Mouse (Mus musculus): Measurements from ENCODE around the gene Fkbpl.

The Fkbpl gene

DNA sequence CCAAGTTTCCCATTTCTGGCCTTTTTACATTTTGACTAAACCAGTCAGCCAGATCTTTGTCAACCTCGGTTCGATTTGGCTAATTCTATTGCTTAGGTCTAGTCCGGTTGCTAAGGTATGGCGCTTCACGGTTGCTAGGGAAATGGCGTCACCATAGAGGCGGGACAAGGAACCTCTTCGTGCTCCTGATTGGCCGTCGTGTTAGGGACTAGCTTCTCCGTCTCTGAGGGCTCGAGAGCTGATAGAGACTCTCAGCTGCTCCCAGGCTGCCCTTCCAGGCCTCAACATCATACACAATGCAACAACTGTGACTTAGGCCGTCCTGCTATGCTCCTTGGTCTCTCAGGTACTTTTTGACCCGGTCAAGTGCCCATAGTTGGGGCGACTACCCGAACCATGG is at the start of gene Fkbpl:
Fkbpl (plus strand) TSS at position 157 of the 400 bp plus-strand sequence.
- Histone ChIP-seq H3K36me3 (ENCODE audit: control insufficient read depth, insufficient read depth, low read length, poor library complexity, severe bottlenecking) (no peaks in the 10 kb centered on the region), H3K27me3 (ENCODE audit: control insufficient read depth, insufficient read depth, low read length, poor library complexity, severe bottlenecking) (no peaks in the 10 kb centered on the region)
- DNase-seq (ENCODE audit: low read depth, low spot score), result peak; percentile 97

DNA sequence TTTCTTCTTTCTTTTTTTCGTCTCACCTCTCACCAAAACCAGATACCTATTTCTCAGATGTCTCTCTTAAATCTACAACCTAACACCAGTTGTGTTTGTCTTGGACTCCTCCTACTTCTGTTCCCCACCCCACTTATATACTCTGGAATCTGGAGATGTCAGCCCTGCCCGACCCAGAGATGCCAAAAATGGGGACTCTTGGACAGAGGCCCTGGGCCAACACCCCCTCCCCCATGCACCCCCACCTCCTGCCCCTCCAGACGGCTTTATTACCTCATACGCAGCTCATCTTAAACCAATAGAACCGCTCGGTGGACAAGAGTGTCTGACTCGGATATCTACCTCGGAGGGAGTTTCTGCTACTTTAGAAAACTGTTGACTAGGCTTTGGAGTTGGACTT is 48.5 kb upstream of the Fkbpl start:
- Histone ChIP-seq H3K36me3 (ENCODE audit: control insufficient read depth, insufficient read depth, low read length, poor library complexity, severe bottlenecking) (peaks cover 13% of the 10 kb centered on the region), H3K27me3 (ENCODE audit: control insufficient read depth, insufficient read depth, low read length, poor library complexity, severe bottlenecking) (0 out of 2 replicates have a peak, but pooled peaks cover 2% of the 10 kb centered on the region)
- no peak for DNase-seq (ENCODE audit: low read depth, low spot score)

DNA sequence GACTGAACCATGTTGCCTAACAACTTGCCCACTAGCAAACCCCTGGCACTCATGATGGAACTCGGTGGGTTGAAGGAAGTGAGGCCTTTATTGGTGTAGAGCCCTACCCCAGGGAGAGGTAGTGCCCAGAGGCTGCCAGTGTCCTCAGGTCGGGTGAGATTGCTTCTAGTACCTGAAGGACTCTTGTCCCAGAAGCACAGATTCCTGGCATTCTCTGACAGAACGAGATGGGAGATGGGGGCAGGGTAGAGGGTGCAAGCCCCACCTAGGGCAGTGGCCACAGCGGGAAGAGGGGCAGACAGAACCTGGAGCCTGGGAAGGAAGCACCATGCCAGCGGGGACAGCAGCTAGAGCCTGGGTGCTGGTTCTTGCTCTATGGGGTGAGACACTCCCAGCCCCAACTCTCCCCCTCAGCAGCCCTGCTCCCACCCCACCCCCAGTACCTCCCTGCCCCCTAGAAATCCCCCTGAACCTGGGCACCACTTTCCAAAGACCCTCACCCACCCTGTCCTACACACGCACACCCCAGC is 46.9 kb upstream of the Fkbpl start, which contains the start of gene Ager:
Ager (plus strand) TSS at position 297 of the 530 bp plus-strand sequence.
- Histone ChIP-seq H3K27me3 (ENCODE audit: control insufficient read depth, insufficient read depth, low read length, poor library complexity, severe bottlenecking) (no peaks in the 10 kb centered on the region), H3K36me3 (ENCODE audit: control insufficient read depth, insufficient read depth, low read length, poor library complexity, severe bottlenecking) (peaks cover 13% of the 10 kb centered on the region; the same call in 1 of the 2 replicates)
- DNase-seq (ENCODE audit: low read depth, low spot score), result no peak

DNA sequence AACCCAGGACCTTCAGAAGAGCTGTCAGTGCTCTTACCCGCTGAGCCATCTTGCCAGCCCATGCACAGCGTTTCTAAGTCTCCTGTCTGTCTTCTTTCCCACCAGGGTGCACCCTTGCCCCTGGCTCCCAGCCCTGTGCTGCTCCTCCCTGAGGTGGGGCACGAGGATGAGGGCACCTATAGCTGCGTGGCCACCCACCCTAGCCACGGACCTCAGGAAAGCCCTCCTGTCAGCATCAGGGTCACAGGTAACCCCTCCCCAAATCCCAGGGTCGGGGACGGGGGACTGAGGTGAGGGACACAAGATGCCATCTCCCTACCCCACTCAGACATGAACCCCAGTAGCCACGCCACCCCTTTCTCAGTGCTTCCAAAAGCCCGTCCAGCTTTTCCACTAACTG is 44.7 kb upstream of the Fkbpl start:
- H3K36me3 ChIP-seq (ENCODE audit: control insufficient read depth, insufficient read depth, low read length, poor library complexity, severe bottlenecking), result peaks cover 9% of the 10 kb centered on the region; the same call in 1 of the 2 replicates

DNA sequence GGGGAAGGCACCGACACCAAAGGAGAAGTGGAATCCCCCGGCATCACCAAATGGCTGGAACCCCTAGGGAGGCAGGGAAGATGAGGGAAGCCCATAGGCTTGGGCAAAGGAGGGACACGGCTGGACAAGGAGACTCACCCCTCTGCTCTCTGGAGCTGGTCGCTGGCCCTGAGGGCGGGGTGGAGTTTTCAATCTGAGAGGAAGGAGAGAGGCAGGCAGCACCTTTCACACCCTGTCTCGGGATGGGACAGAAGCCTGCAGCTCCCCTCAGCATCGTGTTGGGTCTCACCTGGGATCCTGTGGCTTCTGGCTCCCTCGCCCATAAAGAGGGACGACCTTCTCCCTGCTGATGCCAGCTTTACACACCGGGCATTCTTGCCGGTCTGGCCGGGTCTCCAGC is 42.8 kb upstream of the Fkbpl start:
- no peaks in the 10 kb centered on the region for H3K27me3 ChIP-seq (ENCODE audit: control insufficient read depth, insufficient read depth, low read length, poor library complexity, severe bottlenecking)
- H3K36me3 ChIP-seq (ENCODE audit: control insufficient read depth, insufficient read depth, low read length, poor library complexity, severe bottlenecking), result peaks cover 6% of the 10 kb centered on the region; the same call in 1 of the 2 replicates
- no peak for DNase-seq (ENCODE audit: low read depth, low spot score)

More for the DNA sequence above, 44.7 kb upstream of the Fkbpl start:
- no peak for DNase-seq (ENCODE audit: low read depth, low spot score)
- H3K27me3 ChIP-seq (ENCODE audit: control insufficient read depth, insufficient read depth, low read length, poor library complexity, severe bottlenecking), result no peaks in the 10 kb centered on the region

DNA sequence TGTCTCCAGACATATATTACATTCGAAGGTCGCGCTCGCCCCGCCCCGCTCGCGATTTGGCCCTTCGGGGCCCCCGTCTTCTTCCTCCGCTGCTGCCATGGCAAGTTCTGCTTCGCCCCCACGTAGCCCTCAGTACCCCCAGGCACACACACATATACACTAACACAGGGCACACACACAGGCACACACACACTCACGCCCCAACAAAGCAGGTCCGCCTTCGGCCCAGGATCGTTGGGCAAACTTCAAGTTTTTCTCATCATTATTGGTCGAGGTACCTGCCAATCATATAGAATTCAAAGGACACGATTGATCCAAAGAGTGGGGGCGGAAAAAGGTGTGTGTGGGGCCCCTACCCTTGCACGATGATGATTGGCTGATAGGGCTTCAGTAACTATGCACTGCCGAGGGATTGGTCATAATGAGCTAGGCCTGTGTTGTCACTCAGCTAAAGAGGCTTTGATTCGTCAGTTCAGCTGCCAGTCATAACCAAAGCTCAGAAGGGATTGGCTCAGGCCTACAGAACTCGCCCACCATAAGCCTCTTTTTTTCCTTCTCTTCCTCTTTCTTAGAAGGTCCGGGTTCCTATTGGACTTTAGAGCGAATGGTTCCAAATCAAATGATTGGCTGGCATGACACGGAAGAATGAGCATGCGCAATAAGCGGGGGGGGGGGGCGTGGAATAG is 41.0 kb upstream of the Fkbpl start, which contains the start of gene Rnf5:
Rnf5 (minus strand) TSS at position 316 of the 686 bp plus-strand sequence.
- H3K27me3 ChIP-seq (ENCODE audit: control insufficient read depth, insufficient read depth, low read length, poor library complexity, severe bottlenecking), result no peaks in the 10 kb centered on the region

DNA sequence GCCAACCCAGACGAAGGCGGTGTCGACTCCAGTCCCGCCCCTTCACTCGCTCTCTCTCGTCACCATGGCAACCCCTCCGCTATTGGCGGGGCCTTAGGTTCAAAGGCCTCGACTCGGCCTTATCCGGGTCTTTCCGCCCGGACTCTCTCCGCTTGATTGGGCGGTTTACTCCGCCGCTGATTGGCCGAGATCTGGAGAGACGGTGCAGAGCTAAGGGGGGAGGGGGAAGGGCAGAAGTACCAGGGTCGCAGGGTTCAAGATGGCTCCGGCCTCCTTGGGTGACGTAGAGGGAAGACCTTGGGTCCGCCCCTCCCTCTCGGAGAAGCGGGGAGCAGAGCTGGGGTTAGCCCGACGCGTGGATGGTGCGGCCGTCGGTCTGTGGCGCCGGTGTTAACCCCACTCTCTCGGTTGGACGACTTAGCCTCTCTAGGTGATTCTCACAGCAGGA is 40.5 kb upstream of the Fkbpl start, which contains the start of gene Agpat1:
Agpat1 (plus strand) TSS at position 202 of the 448 bp plus-strand sequence.
- peaks cover 6% of the 10 kb centered on the region; the same call in 1 of the 2 replicates for H3K36me3 ChIP-seq (ENCODE audit: control insufficient read depth, insufficient read depth, low read length, poor library complexity, severe bottlenecking)
- H3K27me3 ChIP-seq (ENCODE audit: control insufficient read depth, insufficient read depth, low read length, poor library complexity, severe bottlenecking), result no peaks in the 10 kb centered on the region
- peak; percentile 99 for DNase-seq (ENCODE audit: low read depth, low spot score)

More for the DNA sequence above, 41.0 kb upstream of the Fkbpl start, which contains the start of gene Rnf5:
- DNase-seq (ENCODE audit: low read depth, low spot score), result peak; percentile 100
- H3K36me3 ChIP-seq (ENCODE audit: control insufficient read depth, insufficient read depth, low read length, poor library complexity, severe bottlenecking), result peaks cover 6% of the 10 kb centered on the region; the same call in 1 of the 2 replicates

DNA sequence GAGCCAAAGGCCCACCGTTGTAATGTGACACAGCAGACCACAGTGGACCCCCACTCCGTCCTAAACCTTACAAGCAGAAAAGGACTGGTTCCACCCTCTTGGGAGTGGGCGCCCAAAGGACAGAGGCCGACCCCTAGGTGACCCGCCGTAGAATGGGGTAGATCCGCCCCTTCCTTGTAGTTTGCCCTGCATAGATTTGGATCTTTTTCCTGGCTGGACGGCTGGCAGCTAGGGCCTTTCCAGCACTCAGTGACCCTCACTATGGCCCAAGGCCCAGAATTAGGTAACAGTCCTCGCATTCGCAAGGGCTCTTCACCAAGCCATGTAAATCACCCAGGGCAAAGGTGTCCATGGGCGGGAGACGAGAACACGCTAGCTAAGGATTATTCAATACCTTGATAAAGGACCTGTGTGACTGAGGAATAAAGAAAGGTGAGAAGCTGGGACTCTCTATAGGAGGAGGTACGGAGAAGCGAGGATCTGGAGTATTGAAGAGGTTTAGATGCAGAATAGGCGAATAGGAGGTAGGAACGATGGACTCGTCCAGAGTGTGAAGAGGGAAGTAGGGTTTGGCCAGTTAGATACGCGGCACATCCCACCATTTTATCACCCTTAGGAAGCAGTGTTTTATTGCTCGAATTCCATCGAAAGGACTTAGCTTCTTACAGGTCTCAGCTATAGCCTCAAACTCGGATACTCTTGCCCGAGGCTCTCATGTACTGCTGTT is 39.9 kb upstream of the Fkbpl start:
- DNase-seq (ENCODE audit: low read depth, low spot score), result no peak
- Histone ChIP-seq H3K36me3 (ENCODE audit: control insufficient read depth, insufficient read depth, low read length, poor library complexity, severe bottlenecking) (peaks cover 6% of the 10 kb centered on the region; the same call in 1 of the 2 replicates), H3K27me3 (ENCODE audit: control insufficient read depth, insufficient read depth, low read length, poor library complexity, severe bottlenecking) (no peaks in the 10 kb centered on the region)

DNA sequence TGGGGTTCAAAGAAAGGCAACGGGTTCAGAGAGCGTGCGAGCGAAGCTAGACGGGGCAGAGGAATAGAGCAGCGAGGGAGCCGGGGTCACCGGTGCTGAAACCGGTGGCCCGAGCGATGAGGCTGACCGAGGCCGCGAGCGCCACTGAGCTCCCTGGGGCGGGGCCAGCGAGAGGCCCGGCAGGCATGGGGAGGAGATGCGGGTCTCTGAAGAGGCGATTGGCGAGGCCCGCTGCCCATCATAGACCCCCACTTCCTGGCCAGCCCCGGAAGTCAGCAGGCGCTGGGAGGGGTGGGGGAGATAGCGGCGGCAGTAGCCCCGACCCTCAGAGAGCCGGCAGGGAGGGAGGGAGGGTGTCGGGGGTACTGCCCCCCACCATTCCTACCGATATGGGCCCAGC is 39.0 kb upstream of the Fkbpl start:
- 0 out of 2 replicates have a peak, but pooled peaks cover 3% of the 10 kb centered on the region for H3K36me3 ChIP-seq (ENCODE audit: control insufficient read depth, insufficient read depth, low read length, poor library complexity, severe bottlenecking)
- peak; percentile 95 for DNase-seq (ENCODE audit: low read depth, low spot score)
- H3K27me3 ChIP-seq (ENCODE audit: control insufficient read depth, insufficient read depth, low read length, poor library complexity, severe bottlenecking), result no peaks in the 10 kb centered on the region

DNA sequence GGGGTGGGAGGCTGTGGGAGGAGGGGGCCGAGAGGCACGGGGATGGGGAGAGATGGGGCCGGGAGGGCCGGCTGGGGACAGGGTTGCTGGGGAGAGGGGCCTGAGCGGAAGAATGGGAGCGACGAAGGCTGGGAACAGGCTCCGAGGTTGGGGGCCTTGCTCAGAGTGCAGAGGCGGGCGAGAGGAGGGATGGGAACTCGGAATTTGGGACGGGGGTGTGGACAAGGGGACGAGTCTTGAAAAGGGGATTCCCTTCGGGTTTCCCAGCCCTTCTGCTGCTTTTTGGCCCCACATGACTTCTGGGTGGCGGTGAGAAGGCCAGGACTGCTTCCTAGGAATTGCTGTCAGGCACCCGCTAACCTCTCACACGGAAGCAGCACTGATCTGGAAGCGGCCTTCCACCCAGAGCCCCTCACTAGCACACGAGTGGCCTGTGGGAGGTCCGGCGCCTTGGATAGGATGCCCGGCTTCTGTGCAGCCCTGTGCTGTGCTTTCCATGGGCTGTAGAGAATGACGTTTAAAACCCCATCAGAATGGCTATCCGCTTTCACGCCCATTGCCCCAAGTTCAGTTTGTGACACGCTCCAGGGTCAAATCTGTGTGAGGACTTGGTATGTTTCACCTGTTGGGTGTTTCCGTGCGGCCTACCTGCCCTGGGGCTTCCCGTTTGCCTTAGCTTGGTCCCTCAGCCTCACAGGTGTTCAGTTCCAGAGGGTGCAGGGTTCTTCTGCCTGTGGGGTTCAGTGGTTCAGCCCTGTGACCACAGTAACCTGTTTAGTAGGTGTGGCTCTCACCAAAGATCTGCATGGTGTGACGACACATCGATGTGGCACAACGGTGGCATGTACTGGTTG is 38.2 kb upstream of the Fkbpl start:
- H3K27me3 ChIP-seq (ENCODE audit: control insufficient read depth, insufficient read depth, low read length, poor library complexity, severe bottlenecking), result no peaks in the 10 kb centered on the region
- 0 out of 2 replicates have a peak, but pooled peaks cover 1% of the 10 kb centered on the region for H3K36me3 ChIP-seq (ENCODE audit: control insufficient read depth, insufficient read depth, low read length, poor library complexity, severe bottlenecking)
- DNase-seq (ENCODE audit: low read depth, low spot score), result no peak

DNA sequence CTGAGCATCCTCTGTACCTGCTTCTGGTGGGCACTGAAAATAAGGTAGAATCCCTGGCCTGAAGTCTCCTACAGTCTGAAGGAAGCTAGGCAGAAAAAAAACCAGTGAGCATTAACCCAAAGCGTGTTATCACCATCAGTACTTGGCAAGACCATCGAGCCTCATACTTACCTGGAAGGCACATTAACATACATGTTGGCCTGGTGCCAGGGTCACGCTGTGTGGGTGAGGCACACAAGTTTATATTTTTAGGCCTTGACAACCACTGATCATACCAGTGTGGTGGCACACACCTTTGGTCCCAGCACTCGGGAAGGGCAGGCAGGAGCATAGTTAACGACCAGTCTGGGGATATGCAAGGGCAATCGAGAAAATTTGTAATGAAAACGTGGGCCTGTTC is 36.6 kb upstream of the Fkbpl start:
- no peaks in the 10 kb centered on the region for H3K27me3 ChIP-seq (ENCODE audit: control insufficient read depth, insufficient read depth, low read length, poor library complexity, severe bottlenecking)
- H3K36me3 ChIP-seq (ENCODE audit: control insufficient read depth, insufficient read depth, low read length, poor library complexity, severe bottlenecking), result peaks cover 3% of the 10 kb centered on the region; the same call in 1 of the 2 replicates
- no peak for DNase-seq (ENCODE audit: low read depth, low spot score)

DNA sequence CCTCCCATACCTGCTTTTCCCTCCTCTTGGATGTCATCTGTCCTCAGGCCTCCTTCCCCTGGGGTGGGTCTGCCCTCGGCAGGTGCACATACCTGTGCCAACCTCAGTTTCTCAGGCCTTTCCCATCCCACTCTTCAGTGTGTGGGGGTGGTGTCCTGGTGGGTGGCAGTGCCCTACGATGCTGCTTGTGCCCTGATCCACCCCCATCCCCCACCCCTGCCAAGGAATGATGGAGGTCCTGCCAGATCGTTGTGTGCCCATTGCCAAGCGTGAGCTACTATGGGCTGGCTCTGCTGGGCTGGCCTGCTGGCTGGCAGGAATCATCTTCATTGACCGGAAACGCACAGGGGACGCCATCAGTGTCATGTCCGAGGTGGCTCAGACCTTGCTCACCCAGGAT is 33.5 kb upstream of the Fkbpl start:
- Histone ChIP-seq H3K36me3 (ENCODE audit: control insufficient read depth, insufficient read depth, low read length, poor library complexity, severe bottlenecking) (peaks cover 3% of the 10 kb centered on the region; the same call in 1 of the 2 replicates), H3K27me3 (ENCODE audit: control insufficient read depth, insufficient read depth, low read length, poor library complexity, severe bottlenecking) (no peaks in the 10 kb centered on the region)
- no peak for DNase-seq (ENCODE audit: low read depth, low spot score)

DNA sequence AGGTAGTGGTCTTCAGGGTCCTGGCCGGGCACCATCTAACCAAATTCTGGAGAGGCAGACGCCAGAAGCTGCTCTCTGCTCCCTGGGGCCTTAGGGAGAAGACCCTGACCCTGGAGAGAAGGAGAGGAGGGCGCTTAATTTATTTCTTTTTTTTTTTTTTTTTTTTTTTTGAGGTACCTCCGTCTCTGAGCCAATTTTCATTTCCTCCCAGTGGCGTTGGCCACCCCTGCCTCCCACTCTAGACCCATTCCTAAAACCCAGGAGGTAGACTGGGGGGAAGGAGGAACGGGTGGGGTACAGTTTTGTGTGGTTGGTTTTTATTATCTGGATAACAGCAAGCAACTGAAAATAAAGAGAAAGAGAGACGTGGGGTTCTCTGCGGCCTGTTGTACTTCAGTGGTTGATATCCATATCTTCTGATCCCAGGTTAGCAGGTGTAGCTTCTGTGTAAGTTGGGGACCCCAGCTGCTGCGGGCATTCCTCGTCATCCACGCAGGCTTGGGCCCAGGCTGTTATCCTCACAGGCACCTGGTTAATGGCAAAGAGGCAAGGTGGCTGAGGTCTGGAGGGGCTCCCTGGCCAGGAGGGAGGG is 31.4 kb upstream of the Fkbpl start:
- no peaks in the 10 kb centered on the region for H3K27me3 ChIP-seq (ENCODE audit: control insufficient read depth, insufficient read depth, low read length, poor library complexity, severe bottlenecking)
- H3K36me3 ChIP-seq (ENCODE audit: control insufficient read depth, insufficient read depth, low read length, poor library complexity, severe bottlenecking), result peaks cover 3% of the 10 kb centered on the region; the same call in 1 of the 2 replicates
- DNase-seq (ENCODE audit: low read depth, low spot score), result no peak

DNA sequence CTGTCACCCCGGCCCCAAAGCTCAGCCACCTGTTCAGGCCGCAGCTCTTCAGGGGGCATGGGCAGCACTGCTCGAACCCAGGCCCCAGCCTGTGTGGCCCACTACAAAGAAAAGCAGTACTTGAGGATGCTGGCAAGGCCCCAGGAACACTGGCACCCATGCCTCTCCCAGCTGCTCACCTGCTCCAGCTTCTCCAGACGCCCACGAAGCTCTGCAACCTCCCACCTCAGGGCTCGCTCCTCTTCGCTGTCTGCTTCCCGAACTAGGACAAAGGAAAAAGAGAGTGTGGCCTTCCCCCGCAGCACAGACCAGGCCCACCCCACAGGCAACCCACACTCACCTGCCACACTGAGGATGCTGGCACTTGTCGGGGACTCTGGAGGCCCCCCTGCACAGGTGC is 30.7 kb upstream of the Fkbpl start:
- Histone ChIP-seq H3K27me3 (ENCODE audit: control insufficient read depth, insufficient read depth, low read length, poor library complexity, severe bottlenecking) (no peaks in the 10 kb centered on the region), H3K36me3 (ENCODE audit: control insufficient read depth, insufficient read depth, low read length, poor library complexity, severe bottlenecking) (peaks cover 3% of the 10 kb centered on the region; the same call in 1 of the 2 replicates)
- no peak for DNase-seq (ENCODE audit: low read depth, low spot score)
